Mouse (Mus musculus) heart, embryonic 14.5 days (tissue): ENCODE measurements at regions not wholly inside any gene's neighbourhood (a gene's known extent, or its start where the extent isn't known, plus 50 kb on each side); places are given as distances from the start of the nearest gene placed in this dataset.

Experiments
- ATAC-seq: fragments of 200-750 bp; cut with Nextera tagmentation; 2 replicates; pipeline ENCODE4 v1.8.0; 2017; ENCODE audit warnings: low read depth, moderate TSS enrichment; ENCODE audit not compliant: insufficient number of reproducible peaks, insufficient read depth, low FRiP score
- H3K27ac ChIP-seq, 2 experiments: fragments of 200-500 bp in 1 of 2; fragments of 300-500 bp in 1 of 2; sonication (generic) in 1 of 2; replicated peaks in 1 of 2; 2 replicates each; pipeline ENCODE4 v1.5.1; 2012 to 2014; ENCODE audit warnings: low read depth in 2 of 2, low read length in 2 of 2, control low read depth in 1 of 2, mild to moderate bottlenecking in 1 of 2, mixed read lengths in 1 of 2; ENCODE audit not compliant: control insufficient read depth in 1 of 2, insufficient read depth in 1 of 2
- H3K27me3 ChIP-seq: fragments of 300-500 bp; sonication (generic); 2 replicates; pipeline ENCODE4 v1.6.1; 2014; ENCODE audit warnings: mild to moderate bottlenecking, low read length, control low read depth; ENCODE audit not compliant: control insufficient read depth, insufficient read depth
- H3K36me3 ChIP-seq: fragments of 300-500 bp; sonication (generic); 2 replicates; pipeline ENCODE4 v1.6.1; 2014; ENCODE audit warnings: mild to moderate bottlenecking, control low read depth, low read length, mixed read lengths; ENCODE audit not compliant: control insufficient read depth, insufficient read depth
- H3K4me1 ChIP-seq, 2 experiments: fragments of 200-500 bp in 1 of 2; fragments of 300-500 bp in 1 of 2; sonication (generic) in 1 of 2; 2 replicates each; pipeline ENCODE4 v1.6.1; 2012 to 2014; ENCODE audit warnings: low read length in 2 of 2, control low read depth in 1 of 2, mixed read lengths in 1 of 2; ENCODE audit not compliant: control insufficient read depth in 2 of 2, insufficient read depth in 2 of 2
- H3K4me2 ChIP-seq: fragments of 300-500 bp; sonication (generic); 2 replicates; pipeline ENCODE4 v1.6.1; 2014; ENCODE audit warnings: mild to moderate bottlenecking, low read length
- H3K4me3 ChIP-seq, 2 experiments: fragments of 200-500 bp in 1 of 2; fragments of 300-500 bp in 1 of 2; sonication (generic) in 1 of 2; 2 replicates each; pipeline ENCODE4 v1.5.1; 2012 to 2014; ENCODE audit warnings: low read length in 2 of 2, mild to moderate bottlenecking in 2 of 2, control low read depth in 1 of 2, low read depth in 1 of 2, moderate library complexity in 1 of 2; ENCODE audit not compliant: control insufficient read depth in 1 of 2, insufficient read depth in 1 of 2
- H3K9ac ChIP-seq: fragments of 300-500 bp; sonication (generic); 2 replicates; pipeline ENCODE4 v1.6.1; 2014; ENCODE audit warnings: mild to moderate bottlenecking, low read length
- H3K9me3 ChIP-seq: fragments of 300-500 bp; sonication (generic); 2 replicates; pipeline ENCODE4 v1.6.1; 2016; ENCODE audit warnings: low read length, control low read depth; ENCODE audit not compliant: control insufficient read depth
- WGBS: fragments of 180-500 bp; shearing (Covaris S2); extraction: QIAGEN DNeasy Blood & Tissue Kit; methylation state at CpG from one replicate; pipeline ENCODE4 v1.1.7; 2014; 5-methylcytosine and 5-hydroxymethylcytosine counted together

- H3K4me1 ChIP-seq = peaks cover 0 to 7% of the 10 kb centered on the region in 2 experiments; a peak in 1 of 4 replicates
- 75% methylated on average over 3 of the region's 3 CpGs for WGBS
- H3K4me2 ChIP-seq = no peak overlapping the region
- no peak overlapping the region for H3K9ac ChIP-seq
- H3K36me3 ChIP-seq = no peaks in the 10 kb centered on the region
- no peaks in the 10 kb centered on the region for H3K27me3 ChIP-seq
- no peaks in the 10 kb centered on the region for H3K9me3 ChIP-seq
- no peak overlapping the region for H3K4me3 ChIP-seq
- no peak overlapping the region for H3K27ac ChIP-seq
- no peak for ATAC-seq
Measured at GRCm38 (mm10) chr6:50780677-50781076, 126.4 kb upstream of the Npvf start.

- WGBS = 80% methylated on average over 10 of the region's 10 CpGs
- Histone ChIP-seq H3K4me1 (peaks cover 0 to 7% of the 10 kb centered on the region in 2 experiments; a peak in 1 of 4 replicates), H3K4me2 (no peak overlapping the region)
Measured at GRCm38 (mm10) chr6:50781271-50781670, 127.0 kb upstream of the Npvf start.

GRCm38 (mm10) chr6:50782221-50782620 lies 128.0 kb upstream of the Npvf start:
- ATAC-seq = no peak
- Histone ChIP-seq H3K27me3 (no peaks in the 10 kb centered on the region), H3K9me3 (no peaks in the 10 kb centered on the region), H3K9ac (no peak overlapping the region), H3K27ac (no peak overlapping the region), H3K4me2 (no peak overlapping the region), H3K36me3 (no peaks in the 10 kb centered on the region), H3K4me1 (peaks cover 0 to under 1% of the 10 kb centered on the region in 2 experiments; a peak in 1 of 4 replicates), H3K4me3 (no peak overlapping the region)
- 78% methylated on average over 2 of the region's 2 CpGs for WGBS

More at GRCm38 (mm10) chr6:50781271-50781670, 127.0 kb upstream of the Npvf start:
- Histone ChIP-seq H3K27me3 (no peaks in the 10 kb centered on the region), H3K36me3 (no peaks in the 10 kb centered on the region), H3K9me3 (no peaks in the 10 kb centered on the region), H3K27ac (no peak overlapping the region), H3K4me3 (no peak overlapping the region), H3K9ac (no peak overlapping the region)
- no peak for ATAC-seq

GRCm38 (mm10) chr6:50783494-50783893 lies 129.3 kb upstream of the Npvf start:
- ATAC-seq = no peak
- no peak overlapping the region for H3K4me2 ChIP-seq
- no peaks in the 10 kb centered on the region for H3K9me3 ChIP-seq
- H3K9ac ChIP-seq = no peak overlapping the region
- H3K27ac ChIP-seq = no peak overlapping the region
- H3K27me3 ChIP-seq = no peaks in the 10 kb centered on the region
- H3K4me3 ChIP-seq = no peak overlapping the region
- WGBS = 52% methylated on average over 10 of the region's 10 CpGs
- no peaks in the 10 kb centered on the region for H3K4me1 ChIP-seq
- no peaks in the 10 kb centered on the region for H3K36me3 ChIP-seq

GRCm38 (mm10) chr6:50784381-50784780 lies 130.1 kb upstream of the Npvf start:
- Histone ChIP-seq H3K4me1 (no peaks in the 10 kb centered on the region), H3K27ac (no peak overlapping the region), H3K27me3 (no peaks in the 10 kb centered on the region), H3K9ac (no peak overlapping the region), H3K4me3 (no peak overlapping the region), H3K36me3 (no peaks in the 10 kb centered on the region), H3K4me2 (no peak overlapping the region), H3K9me3 (no peaks in the 10 kb centered on the region)
- ATAC-seq = no peak
- 78% methylated on average over 6 of the region's 6 CpGs for WGBS

GRCm38 (mm10) chr6:50787666-50788065 lies 133.4 kb upstream of the Npvf start:
- Histone ChIP-seq H3K27ac (no peak overlapping the region), H3K4me2 (no peak overlapping the region), H3K36me3 (no peaks in the 10 kb centered on the region), H3K9ac (no peak overlapping the region), H3K9me3 (no peaks in the 10 kb centered on the region), H3K4me1 (no peaks in the 10 kb centered on the region), H3K4me3 (no peak overlapping the region), H3K27me3 (no peaks in the 10 kb centered on the region)
- ATAC-seq = no peak
- 82% methylated on average over 8 of the region's 8 CpGs for WGBS

GRCm38 (mm10) chr6:50799963-50800362 lies 145.7 kb upstream of the Npvf start:
- Histone ChIP-seq H3K36me3 (no peaks in the 10 kb centered on the region), H3K27me3 (no peaks in the 10 kb centered on the region), H3K4me1 (no peaks in the 10 kb centered on the region), H3K9me3 (no peaks in the 10 kb centered on the region), H3K9ac (no peak overlapping the region), H3K4me2 (no peak overlapping the region), H3K27ac (no peak overlapping the region), H3K4me3 (no peak overlapping the region)
- ATAC-seq = no peak
- 75% methylated on average over 4 of the region's 4 CpGs for WGBS

- no peaks in the 10 kb centered on the region for H3K27me3 ChIP-seq
- ATAC-seq = no peak
- H3K4me2 ChIP-seq = no peak overlapping the region
- H3K4me1 ChIP-seq = peaks cover 4 to 8% of the 10 kb centered on the region in 2 experiments; a peak in 2 of 4 replicates
- 78% methylated on average over 7 of the region's 7 CpGs for WGBS
- H3K27ac ChIP-seq = no peak overlapping the region
- no peak overlapping the region for H3K4me3 ChIP-seq
- H3K9ac ChIP-seq = no peak overlapping the region
- no peaks in the 10 kb centered on the region for H3K36me3 ChIP-seq
- no peaks in the 10 kb centered on the region for H3K9me3 ChIP-seq
Measured at GRCm38 (mm10) chr6:50802956-50803355, 148.7 kb upstream of the Npvf start.
